Mouse (Mus musculus): ENCODE data around the gene Olfr657.

The Olfr657 gene

DNA sequence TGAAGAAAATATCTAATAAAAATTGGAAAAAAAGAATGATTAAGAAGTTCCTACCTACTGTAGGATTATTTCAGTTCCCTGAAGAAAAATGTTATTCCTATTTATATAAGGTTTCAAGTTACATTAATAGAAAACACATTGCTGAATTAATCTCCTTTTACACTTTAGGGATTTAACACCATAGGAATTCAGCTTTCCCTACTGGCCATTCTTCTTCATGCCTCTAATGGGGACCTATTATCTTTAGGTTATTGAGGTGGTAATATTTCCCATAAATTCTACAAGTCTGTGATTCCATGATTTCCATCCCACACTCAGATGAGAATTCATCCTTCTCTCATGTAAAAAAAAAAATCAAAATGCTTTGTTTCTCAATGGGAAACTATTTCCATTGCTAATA, at the start of gene Olfr657:
Olfr657 (plus strand) TSS at position 301 of the 400 bp plus-strand sequence.
- no peak for DNase-seq

DNA sequence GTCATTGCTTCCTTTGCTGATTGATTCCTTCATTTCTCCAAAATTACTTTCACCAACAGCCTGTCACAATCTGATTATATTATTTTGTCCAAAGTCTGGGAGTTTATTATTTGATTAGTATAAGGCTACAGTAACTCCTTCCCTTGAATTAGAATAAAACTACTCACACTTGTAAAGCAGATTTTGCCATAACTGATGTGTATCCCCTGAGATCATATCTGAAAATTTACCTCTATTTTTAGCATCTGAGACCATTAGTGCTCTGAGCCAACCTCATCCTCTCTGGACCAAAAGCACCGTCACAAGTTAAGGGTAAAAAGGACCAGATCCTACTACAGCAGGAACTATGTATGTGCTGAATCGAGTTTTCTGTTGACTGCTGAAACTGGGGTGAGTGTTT, 47.6 kb upstream of the Olfr657 start, which contains the start of gene Olfr653:
Olfr653 (plus strand) TSS at position 301 of the 400 bp plus-strand sequence.
- no peak for DNase-seq

DNA sequence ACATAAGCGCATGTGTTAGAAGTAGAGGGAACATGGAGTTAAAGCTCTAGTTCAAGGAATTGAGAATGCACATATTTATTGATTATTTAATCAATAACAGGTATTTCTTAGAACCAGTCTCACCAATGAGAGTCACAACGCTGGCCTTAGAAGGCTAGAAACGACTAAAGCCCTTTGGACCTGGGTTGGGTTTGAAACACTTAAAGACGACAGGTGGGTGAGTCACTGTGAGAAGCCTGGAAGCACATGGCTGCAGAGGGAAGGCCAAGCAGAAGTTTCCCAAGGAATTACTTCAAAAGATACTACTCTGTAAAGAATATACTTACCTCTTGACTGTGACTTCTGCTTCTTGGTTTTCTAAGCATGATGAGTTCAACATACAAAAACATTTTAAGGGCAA, 43.7 kb upstream of the Olfr657 start:
- DNase-seq: no peak

DNA sequence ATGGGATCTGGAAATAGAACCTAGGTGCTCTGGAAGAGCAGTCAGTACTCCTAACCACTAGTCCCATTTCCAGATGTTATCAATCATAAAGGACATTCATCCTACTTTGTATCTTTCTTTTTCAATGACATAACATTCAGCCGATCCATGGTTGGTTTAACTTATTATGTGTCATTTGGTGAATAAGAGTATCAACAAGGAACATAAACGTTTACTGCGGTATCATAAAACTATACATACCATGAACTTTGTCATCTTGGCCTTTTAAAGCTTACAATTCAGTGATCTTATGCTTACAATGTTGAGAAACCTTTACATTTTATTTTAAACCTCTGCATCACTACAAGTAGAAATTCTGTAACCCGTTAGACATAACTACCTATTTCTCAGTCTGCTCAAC, 43.2 kb upstream of the Olfr657 start:
- DNase-seq: no peak

DNA sequence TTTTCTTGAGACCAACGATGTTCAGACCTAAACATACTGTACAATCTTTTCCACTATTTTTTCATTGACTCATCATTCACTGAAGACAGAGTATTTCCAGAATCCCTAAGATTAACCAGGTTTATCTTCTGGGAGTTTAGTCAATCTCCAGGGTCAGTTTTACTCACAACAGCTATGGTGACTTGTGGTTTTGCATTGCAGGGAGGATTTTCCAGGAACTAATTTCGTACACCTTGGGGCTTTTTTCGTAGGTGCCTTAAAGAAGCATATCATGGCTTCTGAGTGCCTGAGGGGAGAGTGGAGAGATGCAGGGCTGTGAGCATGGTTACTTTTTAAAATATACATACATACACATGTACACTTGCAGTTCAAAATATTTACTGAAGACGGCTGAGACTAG, 37.9 kb upstream of the Olfr657 start, which contains the start of gene Olfr654:
Olfr654 (plus strand) TSS at position 301 of the 400 bp plus-strand sequence.
- DNase-seq: no peak

DNA sequence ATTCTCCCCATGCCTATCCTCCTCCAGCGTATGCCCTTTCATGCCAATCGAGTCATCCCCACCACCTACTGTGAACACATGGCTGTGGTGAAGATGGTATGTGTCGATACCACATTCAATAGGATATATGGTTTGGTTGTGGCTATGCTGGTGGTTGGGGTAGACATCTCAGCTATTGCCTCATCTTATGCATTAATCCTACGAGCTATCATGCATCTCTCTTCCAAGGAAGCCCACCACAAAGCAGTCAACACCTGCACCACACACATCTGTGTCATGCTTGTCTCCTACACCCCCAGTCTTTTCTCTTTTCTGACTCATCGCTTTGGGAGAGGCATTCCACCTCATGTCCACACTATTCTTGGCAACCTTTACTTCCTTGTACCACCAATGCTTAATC, 36.3 kb upstream of the Olfr657 start:
- no peak for DNase-seq

DNA sequence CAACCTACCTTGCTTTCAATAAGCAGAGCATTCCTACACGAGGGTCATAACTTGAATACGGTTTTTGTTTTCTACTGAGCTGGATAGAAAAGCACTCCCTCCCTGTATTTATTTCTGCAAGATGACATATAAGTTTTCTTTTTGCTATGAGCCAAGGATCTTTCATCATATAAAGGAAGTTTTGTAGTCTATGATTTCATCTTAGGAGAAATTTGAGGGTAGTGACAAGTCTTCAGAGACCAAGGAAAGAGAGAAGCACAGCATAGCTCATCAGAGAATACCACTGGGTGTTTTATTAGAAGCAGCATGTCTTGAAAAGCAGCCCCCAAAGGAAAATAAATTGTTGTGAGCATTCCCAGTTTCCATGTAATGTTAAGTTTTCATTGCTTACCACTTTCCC, 22.9 kb upstream of the Olfr657 start, which contains the start of gene Olfr655:
Olfr655 (minus strand) TSS at position 101 of the 400 bp plus-strand sequence.
- DNase-seq: no peak

DNA sequence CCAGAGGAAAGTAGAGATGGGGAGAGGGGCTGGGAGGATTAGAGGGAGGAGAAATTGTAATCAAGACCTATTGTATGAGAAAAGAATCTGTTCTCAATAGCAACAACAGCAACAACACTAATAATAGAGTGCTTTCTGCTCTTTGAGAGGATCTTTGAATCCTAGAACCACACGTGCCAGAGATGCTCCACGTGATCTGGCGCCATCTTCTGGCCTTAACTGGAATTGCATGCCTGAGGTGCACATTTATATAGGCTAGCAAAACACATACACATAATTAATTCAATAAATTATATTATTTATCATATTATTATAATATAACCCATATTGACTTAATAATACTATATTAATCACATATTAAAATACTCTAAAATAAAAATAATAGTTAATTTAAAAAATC, 21.4 kb upstream of the Olfr657 start:
- DNase-seq: peak; percentile 44

DNA sequence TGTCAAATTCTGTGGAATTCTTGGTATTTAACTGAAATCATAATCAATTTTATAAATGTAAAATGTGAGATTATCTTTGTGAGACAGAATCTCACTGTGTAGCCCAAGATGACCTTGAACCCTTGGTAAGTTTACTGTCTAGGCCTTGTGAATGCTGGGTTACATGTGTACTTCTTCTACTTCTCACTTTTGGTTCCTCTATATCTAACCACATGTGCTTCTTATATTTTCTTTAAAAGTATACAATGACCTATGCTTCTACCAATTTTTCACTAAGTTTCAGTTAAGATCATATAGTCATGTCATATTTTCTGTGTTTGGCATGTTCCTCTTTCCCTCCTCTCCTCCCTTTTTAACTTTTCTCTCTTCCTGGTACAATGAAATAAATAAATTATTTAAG, 19.9 kb upstream of the Olfr657 start:
- DNase-seq: no peak

DNA sequence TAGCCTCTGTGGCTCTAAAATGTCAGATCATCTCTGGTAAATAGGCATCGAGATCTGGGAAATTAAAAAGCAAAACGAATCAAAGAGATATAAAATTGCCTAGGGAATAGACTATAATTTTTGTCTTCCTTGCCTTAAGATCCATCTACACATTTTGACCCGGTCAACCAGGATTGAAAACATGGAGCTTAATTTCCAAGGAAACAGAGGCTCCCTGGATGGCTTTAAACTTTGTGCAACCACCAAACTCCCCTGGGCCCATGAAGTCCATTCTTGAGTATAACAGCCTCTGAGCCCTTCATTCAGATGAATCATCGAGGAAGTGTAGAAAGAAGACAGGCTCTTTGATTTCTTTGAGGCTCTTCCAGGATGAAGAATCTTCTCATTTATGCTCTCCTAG, 10.9 kb upstream of the Olfr657 start, which contains the start of gene Olfr656:
Olfr656 (plus strand) TSS at position 301 of the 400 bp plus-strand sequence.
- no peak for DNase-seq

DNA sequence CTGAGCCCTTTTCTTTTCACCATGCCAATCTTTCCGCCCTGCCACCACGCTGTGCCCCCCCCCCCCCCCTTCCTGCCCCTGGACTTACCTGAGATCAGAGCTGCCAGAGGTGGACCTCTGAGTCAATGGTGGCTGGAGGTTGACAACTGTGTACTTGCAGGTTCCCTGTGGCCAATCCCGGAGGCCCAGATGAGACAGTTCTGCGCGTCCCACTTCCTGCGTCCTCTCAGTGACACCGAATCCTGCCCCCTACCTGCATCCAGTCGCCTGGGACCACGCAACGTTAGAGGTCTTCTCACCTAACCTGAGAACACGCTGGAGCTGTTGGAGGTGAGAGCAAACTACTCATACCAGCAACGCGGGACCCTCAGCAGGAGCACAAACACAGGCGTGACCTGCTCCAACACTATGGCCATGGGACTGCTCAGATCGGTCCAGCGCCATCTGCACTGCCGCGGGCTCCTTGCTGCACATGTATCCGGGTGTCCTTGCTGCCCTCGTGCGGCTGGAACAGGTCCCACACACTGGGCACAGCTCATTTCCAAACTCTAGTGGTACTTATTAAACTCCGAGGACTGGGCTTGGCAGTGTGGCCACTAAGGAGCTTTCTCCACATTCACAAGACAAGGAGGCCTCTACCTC, 22.4 kb downstream of the Olfr657 start, which contains the start of gene Olfr658:
Olfr658 (minus strand) TSS at position 465 of the 642 bp plus-strand sequence.
- DNase-seq: peak; percentile 40

DNA sequence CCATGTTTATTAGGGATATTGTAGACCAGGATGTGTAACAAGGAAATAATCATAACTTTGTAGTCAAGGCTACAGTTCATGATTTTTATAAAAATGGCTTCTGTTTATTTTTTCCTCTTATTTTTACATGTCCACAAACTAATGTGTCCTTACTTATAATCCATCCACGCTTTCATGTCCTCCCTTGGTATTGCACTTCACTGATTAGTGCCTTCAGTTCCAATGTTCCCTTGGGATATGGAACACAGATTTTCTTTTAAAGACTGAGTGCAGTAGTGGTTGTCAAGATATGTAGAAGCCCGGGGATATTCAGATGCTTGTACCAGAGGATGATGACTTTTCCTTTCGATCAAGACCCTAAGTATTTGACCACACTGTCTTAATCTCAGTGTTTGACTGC, 41.9 kb downstream of the Olfr657 start, which contains the start of gene Olfr659:
Olfr659 (plus strand) TSS at position 301 of the 400 bp plus-strand sequence.
- no peak for DNase-seq

DNA sequence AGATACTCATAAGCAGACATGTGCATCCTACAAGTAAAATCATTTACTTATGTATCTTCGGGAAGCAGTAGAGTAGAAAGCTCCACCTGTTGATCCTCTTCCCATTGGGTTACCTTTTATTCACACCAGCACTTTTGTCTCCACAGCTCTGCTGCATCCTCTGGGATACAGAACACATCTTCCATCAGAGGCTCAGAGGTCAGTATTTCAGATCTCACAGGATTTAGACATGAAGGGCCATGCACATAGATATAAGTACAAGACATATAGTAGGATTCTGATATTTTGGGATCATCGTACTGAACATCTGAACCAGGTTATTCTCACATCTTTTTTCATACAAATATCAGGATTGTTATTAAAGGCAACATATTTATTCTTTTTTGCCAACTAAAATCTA, 61.6 kb downstream of the Olfr657 start, which contains the start of gene Olfr661:
Olfr661 (plus strand) TSS at position 301 of the 400 bp plus-strand sequence.
- no peak for DNase-seq

All from liver (tissue).